Mouse (Mus musculus): ENCODE measurements around the gene Cd44. TPM values are rescaled to one million over a fixed set of nuclear protein-coding genes. Genes with fewer than 3 reads are reported as not detected.

Gene Cd44
- polyA plus RNA-seq, 1 experiment, result 87.6 TPM

DNA sequence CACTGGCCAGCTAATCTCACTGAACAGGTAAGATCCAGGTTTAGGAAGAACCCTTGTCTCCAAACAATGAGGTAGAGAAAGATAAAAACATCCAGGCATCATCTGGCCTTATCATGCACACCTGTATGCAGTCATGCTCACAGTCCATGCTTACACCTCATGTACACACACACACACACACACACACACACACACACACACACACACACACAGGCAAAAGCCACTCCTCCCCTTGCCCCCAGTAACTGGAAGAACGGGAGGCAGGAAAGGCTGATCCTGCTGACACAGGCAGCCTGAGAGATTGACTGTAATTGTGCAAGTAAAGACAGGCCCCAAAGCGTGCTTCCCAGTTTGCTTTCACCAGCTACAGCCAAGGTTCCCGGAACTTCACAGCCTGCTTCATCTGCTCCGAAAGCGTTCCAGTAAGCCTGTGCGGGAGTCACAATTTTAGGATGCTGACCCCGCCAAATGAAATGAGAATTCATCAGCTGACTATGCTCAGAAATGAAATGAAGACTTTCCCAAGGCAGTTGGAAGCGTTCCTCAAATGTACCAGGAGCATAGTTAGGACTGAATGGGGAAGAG, 19.4 kb downstream of the Cd44 start:
- Histone ChIP-seq H3K79me3 (ENCODE audit: low read depth) (peaks cover 99% of the 10 kb centered on the region), H3K4me3 (ENCODE audit: insufficient read depth, poor library complexity, severe bottlenecking) (no peak overlapping the region), H3K36me3 (ENCODE audit: control insufficient read depth, insufficient read depth) (peaks cover 92% of the 10 kb centered on the region), H3K79me2 (ENCODE audit: control insufficient read depth, insufficient read depth) (peaks cover 100% of the 10 kb centered on the region), H3ac (ENCODE audit: control insufficient read depth, insufficient read length, low read depth) (no peak overlapping the region), H3K27me3 (ENCODE audit: control insufficient read depth, insufficient read depth, insufficient read length) (no peaks in the 10 kb centered on the region)
- TF ChIP-seq MYOD1 (IDR thresholded peaks at IDR 0.05; ENCODE audit: control insufficient read depth, insufficient read length, low read depth) (no peak), USF1 (IDR thresholded peaks at IDR 0.05; ENCODE audit: low read depth) (no peak), CEBPB (IDR thresholded peaks at IDR 0.05; ENCODE audit: low read depth) (no peak), MYOG (IDR thresholded peaks at IDR 0.05; ENCODE audit: control insufficient read depth, extremely low read depth, insufficient read length) (no peak), MAX (IDR thresholded peaks at IDR 0.05) (no peak), CTCF (IDR thresholded peaks at IDR 0.05; ENCODE audit: control insufficient read depth, insufficient read depth, insufficient read length) (no peak), FOSL1 (IDR thresholded peaks at IDR 0.05; ENCODE audit: insufficient read depth, low read length, poor library complexity, severe bottlenecking) (no peak)

DNA sequence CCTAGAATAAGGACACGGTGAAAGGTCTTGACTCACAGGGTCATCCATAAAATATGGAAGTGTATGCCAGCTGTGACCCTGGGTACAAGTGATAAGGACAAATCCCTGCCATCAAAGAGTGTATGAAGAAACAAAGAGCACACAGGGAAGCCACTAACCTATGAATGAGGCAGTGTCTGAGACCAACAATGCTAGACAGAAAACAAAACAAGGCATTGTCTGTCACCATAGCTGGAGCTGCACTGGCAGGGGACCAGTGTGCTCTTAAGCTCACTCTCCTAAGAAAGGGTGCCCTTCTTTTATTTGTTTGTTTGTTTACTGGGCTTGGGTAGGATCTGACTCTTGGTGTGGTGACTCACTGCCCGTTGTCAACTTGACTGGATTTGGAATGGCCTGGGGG, 23.0 kb downstream of the Cd44 start:
- TF ChIP-seq USF1 (IDR thresholded peaks at IDR 0.05; ENCODE audit: low read depth) (no peak), MYOG (IDR thresholded peaks at IDR 0.05; ENCODE audit: control insufficient read depth, extremely low read depth, insufficient read length) (no peak)
- no peak overlapping the region for H3ac ChIP-seq (ENCODE audit: control insufficient read depth, insufficient read length, low read depth)
- H3K36me3 ChIP-seq (ENCODE audit: control insufficient read depth, insufficient read depth), result peaks cover 87% of the 10 kb centered on the region
- H3K4me3 ChIP-seq (ENCODE audit: insufficient read depth, poor library complexity, severe bottlenecking), result no peak overlapping the region
- H3K79me3 ChIP-seq (ENCODE audit: low read depth), result peaks cover 98% of the 10 kb centered on the region
- H3K79me2 ChIP-seq (ENCODE audit: control insufficient read depth, insufficient read depth), result peaks cover 100% of the 10 kb centered on the region
- H3K27me3 ChIP-seq (ENCODE audit: control insufficient read depth, insufficient read depth, insufficient read length), result no peaks in the 10 kb centered on the region

DNA sequence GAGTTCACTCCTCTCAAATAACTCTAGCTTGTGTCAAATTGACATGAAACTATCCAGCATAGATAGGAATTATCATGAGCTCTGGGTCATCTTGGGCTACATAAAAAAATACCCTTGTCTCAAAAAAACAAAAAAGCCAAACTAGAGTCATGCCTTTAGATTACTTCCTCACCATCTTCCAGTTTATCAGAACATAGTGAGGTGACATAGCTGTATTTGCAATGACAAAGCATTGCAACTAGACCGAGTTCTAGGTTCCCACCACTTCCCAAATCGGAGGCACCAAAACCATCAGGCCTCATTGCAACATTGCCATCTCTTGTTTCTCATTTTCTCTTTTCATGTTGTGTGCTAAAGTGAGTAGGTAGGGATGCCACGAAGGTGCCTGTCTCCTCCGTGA, 24.0 kb downstream of the Cd44 start:
- no peaks in the 10 kb centered on the region for H3K27me3 ChIP-seq (ENCODE audit: control insufficient read depth, insufficient read depth, insufficient read length)
- no peak overlapping the region for H3ac ChIP-seq (ENCODE audit: control insufficient read depth, insufficient read length, low read depth)
- H3K4me3 ChIP-seq (ENCODE audit: insufficient read depth, poor library complexity, severe bottlenecking), result no peak overlapping the region
- TF ChIP-seq FOSL1 (IDR thresholded peaks at IDR 0.05; ENCODE audit: insufficient read depth, low read length, poor library complexity, severe bottlenecking) (no peak), CEBPB (IDR thresholded peaks at IDR 0.05; ENCODE audit: low read depth) (no peak), MYOD1 (IDR thresholded peaks at IDR 0.05; ENCODE audit: control insufficient read depth, insufficient read length, low read depth) (no peak), USF1 (IDR thresholded peaks at IDR 0.05; ENCODE audit: low read depth) (no peak), MYOG (IDR thresholded peaks at IDR 0.05; ENCODE audit: control insufficient read depth, extremely low read depth, insufficient read length) (no peak), MAX (IDR thresholded peaks at IDR 0.05) (no peak), CTCF (IDR thresholded peaks at IDR 0.05; ENCODE audit: control insufficient read depth, insufficient read depth, insufficient read length) (no peak)
- H3K36me3 ChIP-seq (ENCODE audit: control insufficient read depth, insufficient read depth), result peaks cover 83% of the 10 kb centered on the region
- peaks cover 94% of the 10 kb centered on the region for H3K79me3 ChIP-seq (ENCODE audit: low read depth)
- peaks cover 100% of the 10 kb centered on the region for H3K79me2 ChIP-seq (ENCODE audit: control insufficient read depth, insufficient read depth)

DNA sequence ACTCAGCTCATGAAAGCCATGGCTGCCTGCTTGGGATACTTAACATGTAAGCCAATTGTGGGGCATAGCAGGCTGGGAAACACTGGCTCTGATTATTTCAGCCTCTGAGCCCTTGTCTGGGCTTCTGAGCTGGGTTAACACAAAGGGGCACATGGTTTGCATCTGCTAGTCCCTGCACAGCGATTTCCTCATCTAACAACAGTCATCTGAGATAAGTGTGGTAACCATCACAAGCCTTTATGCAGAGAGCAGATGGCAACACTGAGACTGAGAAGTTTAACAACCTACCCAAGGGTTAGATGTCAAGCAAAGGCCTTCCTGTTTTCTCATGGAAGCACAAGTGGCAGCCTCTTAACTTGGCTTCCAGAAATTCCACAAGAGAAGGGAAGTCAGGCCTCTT, 25.3 kb downstream of the Cd44 start:
- Histone ChIP-seq H3K79me2 (ENCODE audit: control insufficient read depth, insufficient read depth) (peaks cover 100% of the 10 kb centered on the region), H3K79me3 (ENCODE audit: low read depth) (peaks cover 94% of the 10 kb centered on the region), H3K27me3 (ENCODE audit: control insufficient read depth, insufficient read depth, insufficient read length) (no peaks in the 10 kb centered on the region), H3ac (ENCODE audit: control insufficient read depth, insufficient read length, low read depth) (no peak overlapping the region), H3K36me3 (ENCODE audit: control insufficient read depth, insufficient read depth) (peaks cover 83% of the 10 kb centered on the region), H3K4me3 (ENCODE audit: insufficient read depth, poor library complexity, severe bottlenecking) (no peak overlapping the region)
- no peak for TF ChIP-seq CTCF (IDR thresholded peaks at IDR 0.05; ENCODE audit: control insufficient read depth, insufficient read depth, insufficient read length)
- TF ChIP-seq MAX (IDR thresholded peaks at IDR 0.05), result no peak
- TF ChIP-seq FOSL1 (IDR thresholded peaks at IDR 0.05; ENCODE audit: insufficient read depth, low read length, poor library complexity, severe bottlenecking), result no peak
- TF ChIP-seq CEBPB (IDR thresholded peaks at IDR 0.05; ENCODE audit: low read depth), result no peak
- no peak for TF ChIP-seq MYOD1 (IDR thresholded peaks at IDR 0.05; ENCODE audit: control insufficient read depth, insufficient read length, low read depth)
- no peak for TF ChIP-seq USF1 (IDR thresholded peaks at IDR 0.05; ENCODE audit: low read depth)
- no peak for TF ChIP-seq MYOG (IDR thresholded peaks at IDR 0.05; ENCODE audit: control insufficient read depth, extremely low read depth, insufficient read length)

DNA sequence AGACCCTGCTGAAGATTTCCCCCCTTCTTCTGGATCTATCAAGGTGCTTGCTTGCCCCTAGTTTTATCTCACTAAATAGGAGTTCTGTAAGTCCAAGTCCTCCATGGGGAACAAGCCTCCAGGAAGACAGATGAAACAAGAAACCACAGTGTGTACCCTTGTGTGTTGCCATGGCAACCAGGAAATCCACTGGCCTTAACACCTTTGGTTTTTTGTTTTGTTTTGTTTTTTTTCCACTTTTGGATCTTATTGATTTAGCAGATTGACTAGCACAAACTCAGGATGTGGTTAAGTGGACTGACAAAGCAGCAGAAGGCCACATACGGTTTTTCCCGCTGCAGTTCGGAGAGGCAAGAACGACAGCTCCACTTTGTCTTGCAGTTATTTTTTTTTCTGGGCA, 27.6 kb downstream of the Cd44 start:
- Histone ChIP-seq H3K79me3 (ENCODE audit: low read depth) (peaks cover 94% of the 10 kb centered on the region), H3K4me3 (ENCODE audit: insufficient read depth, poor library complexity, severe bottlenecking) (no peak overlapping the region), H3K36me3 (ENCODE audit: control insufficient read depth, insufficient read depth) (peaks cover 84% of the 10 kb centered on the region), H3ac (ENCODE audit: control insufficient read depth, insufficient read length, low read depth) (no peak overlapping the region), H3K79me2 (ENCODE audit: control insufficient read depth, insufficient read depth) (peaks cover 100% of the 10 kb centered on the region), H3K27me3 (ENCODE audit: control insufficient read depth, insufficient read depth, insufficient read length) (no peaks in the 10 kb centered on the region)
- TF ChIP-seq MAX (IDR thresholded peaks at IDR 0.05) (no peak), CEBPB (IDR thresholded peaks at IDR 0.05; ENCODE audit: low read depth) (no peak), MYOD1 (IDR thresholded peaks at IDR 0.05; ENCODE audit: control insufficient read depth, insufficient read length, low read depth) (no peak), CTCF (IDR thresholded peaks at IDR 0.05; ENCODE audit: control insufficient read depth, insufficient read depth, insufficient read length) (no peak), USF1 (IDR thresholded peaks at IDR 0.05; ENCODE audit: low read depth) (no peak), MYOG (IDR thresholded peaks at IDR 0.05; ENCODE audit: control insufficient read depth, extremely low read depth, insufficient read length) (no peak), FOSL1 (IDR thresholded peaks at IDR 0.05; ENCODE audit: insufficient read depth, low read length, poor library complexity, severe bottlenecking) (no peak)

DNA sequence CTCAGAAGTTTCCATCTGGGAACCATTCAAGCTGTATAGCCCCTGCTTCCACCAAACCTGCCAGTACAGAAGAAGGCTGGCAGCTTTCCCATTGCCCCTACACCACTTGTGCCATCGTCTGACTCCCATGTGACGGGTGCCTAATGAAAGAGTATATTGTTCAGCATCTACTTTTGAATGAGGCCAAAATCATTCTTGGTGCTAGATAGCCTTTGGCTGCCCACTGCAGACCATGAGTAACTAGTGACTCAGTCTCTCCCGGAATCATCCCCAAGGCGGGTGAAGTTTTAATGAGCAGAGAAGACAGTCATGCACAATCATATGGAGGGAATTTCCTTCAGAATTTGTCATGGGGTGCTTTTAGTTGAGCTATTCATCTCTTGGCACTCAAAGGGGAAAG, 28.3 kb downstream of the Cd44 start:
- no peak for TF ChIP-seq CTCF (IDR thresholded peaks at IDR 0.05; ENCODE audit: control insufficient read depth, insufficient read depth, insufficient read length)
- TF ChIP-seq MYOD1 (IDR thresholded peaks at IDR 0.05; ENCODE audit: control insufficient read depth, insufficient read length, low read depth), result no peak
- no peak for TF ChIP-seq CEBPB (IDR thresholded peaks at IDR 0.05; ENCODE audit: low read depth)
- TF ChIP-seq MAX (IDR thresholded peaks at IDR 0.05), result peak; percentile 51
- peak; percentile 75 for TF ChIP-seq USF1 (IDR thresholded peaks at IDR 0.05; ENCODE audit: low read depth)
- TF ChIP-seq FOSL1 (IDR thresholded peaks at IDR 0.05; ENCODE audit: insufficient read depth, low read length, poor library complexity, severe bottlenecking), result peak; percentile 92
- peaks cover 100% of the 10 kb centered on the region for H3K79me2 ChIP-seq (ENCODE audit: control insufficient read depth, insufficient read depth)
- H3K36me3 ChIP-seq (ENCODE audit: control insufficient read depth, insufficient read depth), result peaks cover 81% of the 10 kb centered on the region
- H3K27me3 ChIP-seq (ENCODE audit: control insufficient read depth, insufficient read depth, insufficient read length), result no peaks in the 10 kb centered on the region
- peaks cover 94% of the 10 kb centered on the region for H3K79me3 ChIP-seq (ENCODE audit: low read depth)
- H3K4me3 ChIP-seq (ENCODE audit: insufficient read depth, poor library complexity, severe bottlenecking), result no peak overlapping the region
- no peak overlapping the region for H3ac ChIP-seq (ENCODE audit: control insufficient read depth, insufficient read length, low read depth)
